Mouse (Mus musculus) liver, embryonic 14.5 days (tissue): Measurements from ENCODE around the gene Lrig2.
"Not testable (repeated sequence)": the region's sequence is repeated elsewhere in the genome, so short reads cannot be mapped to it uniquely, and the experiment has no call there.

Experiments used
- CTCF ChIP-seq: IDR thresholded peaks from 2 replicates; pipeline ENCODE4 v1.5.1; 2016; ENCODE audit warnings: antibody characterized with exemption, low read depth, control low read depth
- EP300 ChIP-seq: IDR thresholded peaks from 2 replicates; pipeline ENCODE4 v1.6.1; 2016; ENCODE audit warnings: antibody characterized with exemption, low read depth

- not testable (repeated sequence) for TF ChIP-seq EP300, CTCF
Observed at GRCm38 (mm10) chr3:104427354-104427753, 84.4 kb downstream of the Lrig2 start.
